Mouse (Mus musculus) c-Kit-positive CD71-positive TER-119-positive erythroid progenitor cells, embryonic 14.5 days (primary cell): ENCODE measurements around the gene Ubl3.

Source experiments
- DNase-seq: peaks from one replicate; pipeline ENCODE4 v3.0.0-alpha.2; 2013; ENCODE audit warnings: low spot score

The Ubl3 gene

DNA sequence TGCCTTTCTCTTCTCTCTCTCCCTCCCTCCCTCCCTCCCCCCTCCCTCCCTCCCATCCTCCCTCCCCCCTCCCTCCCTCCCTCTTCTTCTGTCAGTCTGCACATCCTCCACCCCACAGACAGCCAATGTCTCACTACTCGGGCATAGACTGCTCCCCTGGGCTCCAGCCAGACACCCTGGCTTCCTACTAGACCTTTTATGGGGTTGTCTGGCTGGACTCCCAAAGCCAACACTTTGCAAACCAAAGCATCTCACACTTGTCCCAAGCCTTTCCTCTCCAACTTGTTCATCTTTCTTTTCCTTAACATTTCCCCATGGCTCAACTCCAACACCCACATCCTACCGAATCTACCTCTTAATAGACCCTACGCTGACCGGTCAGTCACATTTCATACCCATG is 10.7 kb upstream of the Ubl3 start:
- no peak for DNase-seq

GRCm38 (mm10) chr5:148562235-148562634 is 9.6 kb upstream of the Ubl3 start:
- no peak for DNase-seq

- no peak for DNase-seq
These were observed 6.8 kb upstream of the Ubl3 start for GRCm38 (mm10) chr5:148559261-148559958.

DNA sequence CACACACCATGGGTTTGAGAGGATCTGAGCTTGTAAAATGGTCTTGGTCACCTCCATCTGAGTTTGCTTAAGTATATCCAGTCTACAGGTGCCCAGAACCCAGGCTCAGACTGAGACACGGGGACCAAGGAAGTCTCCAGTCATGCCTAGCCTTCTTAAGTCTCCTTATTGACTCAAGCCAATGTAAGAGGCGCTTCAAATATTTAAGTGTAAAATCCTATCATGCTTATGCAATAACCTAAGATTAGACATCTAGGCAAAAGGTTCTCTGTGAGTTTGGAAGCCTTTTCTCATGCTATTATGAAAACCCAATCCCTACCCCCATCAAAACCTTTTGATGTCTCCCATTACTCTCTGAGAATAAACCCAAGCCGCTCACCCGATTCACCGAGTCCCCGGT is 5.9 kb upstream of the Ubl3 start:
- no peak for DNase-seq

- DNase-seq: no peak
These were observed 3.9 kb upstream of the Ubl3 start for GRCm38 (mm10) chr5:148556509-148556908.

DNA sequence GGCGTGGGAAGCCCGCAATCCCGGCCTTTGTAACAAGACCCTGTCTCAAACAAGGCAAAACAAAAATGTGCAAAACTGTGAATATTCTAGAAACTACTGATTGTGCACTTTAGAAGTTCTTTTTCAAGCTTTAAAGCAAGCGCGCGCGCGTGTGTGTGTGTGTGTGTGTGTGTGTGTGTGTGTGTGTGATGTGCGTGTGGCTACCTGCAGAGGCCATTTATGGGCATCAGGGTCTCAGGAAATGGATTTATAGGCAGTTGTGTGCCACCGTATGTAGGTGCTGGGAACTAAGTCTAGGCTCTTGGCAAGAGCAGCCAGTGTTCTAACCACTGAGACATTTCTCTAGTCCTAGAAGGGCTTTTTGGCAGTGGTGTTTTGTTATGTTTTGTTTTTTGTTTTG is 2.6 kb upstream of the Ubl3 start:
- DNase-seq: no peak

- no peak for DNase-seq
These were observed 2.1 kb upstream of the Ubl3 start for GRCm38 (mm10) chr5:148554701-148555100.

DNA sequence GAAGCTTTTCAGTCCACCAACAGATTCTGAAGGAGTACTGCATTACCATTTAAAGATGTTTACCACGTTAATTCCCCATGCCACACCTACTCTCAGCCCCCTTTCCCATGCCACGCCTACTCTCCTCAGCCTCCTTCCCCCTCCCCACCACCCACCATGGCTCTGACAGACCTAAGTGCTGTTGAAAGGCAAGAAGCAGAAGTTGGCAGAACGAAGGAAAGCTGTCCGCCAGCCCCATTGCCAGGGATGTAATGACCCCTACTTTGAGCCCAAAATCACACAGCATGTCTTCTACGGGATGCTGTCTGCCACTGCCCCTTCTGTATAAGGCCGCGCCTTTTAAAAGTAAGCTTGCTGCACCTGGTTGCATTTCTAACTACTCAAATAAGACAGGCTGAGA is 1.7 kb upstream of the Ubl3 start:
- DNase-seq: no peak

DNA sequence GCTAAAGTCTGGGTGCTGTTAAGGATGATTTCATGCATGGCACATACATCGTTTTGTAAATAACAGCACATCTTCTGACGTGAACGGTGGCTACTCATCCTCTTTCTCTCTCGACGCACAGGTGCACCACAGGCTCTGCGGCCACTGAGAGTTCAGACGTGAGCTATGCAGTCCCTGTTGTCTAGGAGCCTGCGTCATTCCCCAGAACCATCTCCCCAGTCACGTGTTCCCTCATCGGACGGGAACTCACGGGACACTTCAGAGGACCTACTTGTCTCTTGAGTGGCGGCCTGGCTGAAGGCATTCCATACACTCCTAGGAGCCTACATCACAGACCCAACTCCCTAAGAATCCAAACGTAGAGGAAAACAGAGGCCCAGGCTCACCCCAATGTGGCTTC is 1.1 kb upstream of the Ubl3 start:
- DNase-seq: no peak

GRCm38 (mm10) chr5:148551764-148552136 is 839 bp downstream of the Ubl3 start:
- DNase-seq: peak; percentile 47

GRCm38 (mm10) chr5:148550821-148551763 is 1.5 kb downstream of the Ubl3 start:
- DNase-seq: peak; percentile 8

- no peak for DNase-seq
These were observed 2.2 kb downstream of the Ubl3 start for GRCm38 (mm10) chr5:148550393-148550792.

GRCm38 (mm10) chr5:148549307-148549706 is 3.3 kb downstream of the Ubl3 start:
- DNase-seq: no peak

GRCm38 (mm10) chr5:148548568-148548967 is 4.0 kb downstream of the Ubl3 start:
- DNase-seq: no peak

- peak; percentile 16 for DNase-seq
These were observed 4.6 kb downstream of the Ubl3 start for GRCm38 (mm10) chr5:148547870-148548456.

DNA sequence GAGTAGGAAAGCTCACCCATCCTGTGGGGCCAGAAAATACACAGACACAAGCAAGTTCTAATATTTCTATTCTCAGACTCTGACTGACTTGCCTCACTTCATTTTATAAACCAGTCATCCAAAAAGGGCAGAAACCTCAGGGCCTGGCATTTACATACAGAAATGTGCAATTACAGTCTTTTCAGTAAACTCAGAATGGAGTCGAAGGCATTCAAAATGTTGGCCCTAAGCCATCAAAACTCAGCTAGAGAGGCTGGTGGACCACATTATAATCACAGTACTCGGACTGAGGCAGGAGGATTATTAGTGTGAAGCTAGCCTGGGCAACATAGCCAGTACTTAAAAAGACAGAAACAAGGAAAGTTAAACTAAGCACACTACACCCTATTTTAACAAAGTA is 5.6 kb downstream of the Ubl3 start:
- DNase-seq: no peak

- DNase-seq: no peak
These were observed 7.9 kb downstream of the Ubl3 start for GRCm38 (mm10) chr5:148544733-148545132.

GRCm38 (mm10) chr5:148542196-148542595 is 10.4 kb downstream of the Ubl3 start:
- no peak for DNase-seq

DNA sequence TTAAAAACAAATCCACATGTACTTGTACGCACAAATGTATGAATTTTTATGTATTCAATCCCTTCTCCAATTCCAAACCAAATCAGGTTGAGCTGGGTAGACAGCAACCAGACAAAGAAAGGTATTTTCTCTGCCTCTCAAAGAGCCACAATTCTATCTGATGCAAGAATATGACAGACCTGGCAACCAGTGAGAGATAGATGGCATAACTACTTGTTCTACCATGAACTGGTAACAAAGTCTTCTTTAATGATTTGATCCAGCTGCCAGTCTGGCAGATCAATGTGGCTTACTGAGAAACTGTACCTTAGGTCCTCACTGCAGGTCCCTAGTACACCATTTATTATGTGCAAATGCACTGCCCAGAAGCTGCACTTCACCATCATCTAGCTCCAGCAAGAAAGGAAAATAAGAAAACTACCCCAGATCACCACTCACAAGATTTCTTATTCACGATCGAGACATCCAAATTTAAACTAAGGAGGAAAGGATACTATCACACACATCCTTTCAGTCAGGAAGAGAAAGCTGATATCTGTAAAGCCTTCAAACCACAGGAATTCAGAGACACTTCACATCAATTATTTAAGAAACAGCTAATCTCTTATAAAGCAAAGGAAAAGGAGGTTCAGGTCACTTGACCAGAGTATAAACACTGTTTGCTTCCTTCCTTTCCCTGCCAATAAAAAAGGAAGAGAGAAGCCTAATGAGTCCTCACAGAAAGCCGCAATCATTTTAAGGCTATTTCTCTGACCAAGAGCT is 16.7 kb downstream of the Ubl3 start:
- no peak for DNase-seq

DNA sequence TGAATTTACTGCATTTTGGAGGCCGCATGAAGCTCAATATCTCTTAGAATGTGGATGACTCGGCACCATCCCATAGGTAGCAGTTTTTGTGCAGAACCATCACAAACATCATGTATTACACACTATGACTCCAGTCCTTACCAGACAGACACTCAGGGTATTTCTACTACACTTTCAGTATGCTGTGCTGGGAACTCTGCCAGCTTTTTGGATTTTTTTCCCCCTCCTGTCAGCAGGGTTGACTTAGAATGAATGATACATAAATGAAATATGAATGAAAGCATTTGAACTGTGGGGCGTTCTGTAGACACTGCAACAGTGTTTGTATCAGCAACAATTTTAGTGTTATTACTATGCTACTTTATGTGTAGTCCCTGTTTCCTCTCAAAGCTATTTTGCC is 17.9 kb downstream of the Ubl3 start:
- DNase-seq: no peak

DNA sequence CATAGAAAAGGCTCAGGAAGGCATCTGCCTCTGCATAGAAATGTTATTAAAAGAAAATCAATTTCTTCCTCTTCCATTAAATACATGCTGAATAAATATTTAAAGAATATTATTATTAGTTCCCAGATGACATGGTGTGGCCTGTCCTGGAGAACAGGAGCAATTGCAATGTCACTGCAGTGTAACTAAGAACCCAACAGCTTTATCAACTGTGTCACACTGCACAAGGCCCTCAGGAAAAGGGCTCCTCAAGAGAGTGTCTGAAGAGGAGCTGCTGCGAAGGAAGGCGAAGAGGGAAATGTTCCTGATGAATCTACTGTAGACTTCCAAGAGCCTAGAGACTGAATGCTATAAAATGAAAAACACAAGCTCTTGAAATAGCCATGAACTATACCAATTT is 18.7 kb downstream of the Ubl3 start:
- DNase-seq: no peak

DNA sequence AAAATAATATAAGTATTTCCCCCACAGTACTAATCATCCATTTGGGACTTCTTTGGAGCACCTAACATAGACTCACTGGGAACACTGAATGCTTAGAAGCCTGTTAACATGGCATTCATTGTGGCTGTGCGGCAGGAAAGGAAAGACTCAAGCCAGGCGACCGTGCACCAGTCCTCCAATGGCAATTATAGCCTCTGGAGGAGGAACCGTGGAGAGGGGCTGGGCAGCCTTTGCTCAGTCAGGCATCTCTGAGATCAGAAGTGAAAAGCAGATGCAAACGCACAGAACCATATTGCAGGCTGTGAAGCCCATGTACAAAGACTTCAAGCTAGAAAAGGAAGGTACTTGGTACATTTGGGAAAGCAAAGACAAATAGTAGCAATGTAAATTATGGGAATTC is 20.4 kb downstream of the Ubl3 start:
- DNase-seq: no peak
